Mouse (Mus musculus) C2C12 (cell line): ENCODE measurements around the gene Pard3b. TPM values are rescaled to one million over a fixed set of nuclear protein-coding genes. Genes with fewer than 3 reads are reported as not detected.

Experiments
- H3K27me3 ChIP-seq: one replicate; pipeline ENCODE4 v1.6.1; 2011; ENCODE audit not compliant: control insufficient read depth, insufficient read depth, insufficient read length
- H3K36me3 ChIP-seq: one replicate; pipeline ENCODE4 v1.6.1; 2011; ENCODE audit not compliant: control insufficient read depth, insufficient read depth
- H3K4me3 ChIP-seq: one replicate; pipeline ENCODE4 v1.5.1; 2011; ENCODE audit warnings: mild to moderate bottlenecking, control low read depth; ENCODE audit not compliant: poor library complexity, insufficient read depth, severe bottlenecking
- H3K79me2 ChIP-seq: one replicate; pipeline ENCODE4 v1.6.1; 2011; ENCODE audit not compliant: control insufficient read depth, insufficient read depth
- H3K79me3 ChIP-seq: one replicate; pipeline ENCODE4 v1.6.1; 2011; ENCODE audit warnings: low read depth, control low read depth
- H3ac ChIP-seq: one replicate; pipeline ENCODE3; 2011; ENCODE audit warnings: low read depth; ENCODE audit not compliant: control insufficient read depth, insufficient read length
- CEBPB ChIP-seq: IDR thresholded peaks from one replicate; pipeline ENCODE4 v1.6.1; 2011; ENCODE audit warnings: low read depth, mild to moderate bottlenecking, control low read depth, moderate library complexity
- CTCF ChIP-seq: IDR thresholded peaks from one replicate; pipeline ENCODE4 v1.5.1; 2011; ENCODE audit not compliant: control insufficient read depth, insufficient read depth, insufficient read length
- FOSL1 ChIP-seq: IDR thresholded peaks from one replicate; pipeline ENCODE4 v1.8.0; 2011; ENCODE audit warnings: mild to moderate bottlenecking, low read length; ENCODE audit not compliant: poor library complexity, insufficient read depth, severe bottlenecking
- MAX ChIP-seq: IDR thresholded peaks from one replicate; pipeline ENCODE4 v1.6.1; 2011; ENCODE audit warnings: mild to moderate bottlenecking, control low read depth
- MYOD1 ChIP-seq: IDR thresholded peaks from one replicate; pipeline ENCODE4 v1.6.1; 2011; ENCODE audit warnings: low read depth; ENCODE audit not compliant: control insufficient read depth, insufficient read length
- MYOG ChIP-seq: IDR thresholded peaks from one replicate; pipeline ENCODE4 v1.6.1; 2011; ENCODE audit not compliant: control insufficient read depth, insufficient read length; ENCODE audit errors: extremely low read depth
- USF1 ChIP-seq: IDR thresholded peaks from one replicate; pipeline ENCODE4 v1.6.1; 2011; ENCODE audit warnings: low read depth, mild to moderate bottlenecking, control low read depth, moderate library complexity
- polyA plus RNA-seq: library from polyadenylated mRNA; unstranded; fragments of >200 nt; fragmentation: generic; extraction: Trizol; gene quantifications from one replicate; pipeline ENCODE4 v1.2.1, GENCODE M21; 2012; ENCODE audit warnings: missing spikeins

Gene Pard3b
- polyA plus RNA-seq, 1 experiment, result 0.20 TPM

GRCm38 (mm10) chr1:61771213-61771612 lies 132.6 kb downstream of the Pard3b start:
- H3K79me2 ChIP-seq, result no peaks in the 10 kb centered on the region
- TF ChIP-seq CEBPB, result no peak
- peak; percentile 37 for TF ChIP-seq CTCF
- H3ac ChIP-seq, result no peak overlapping the region
- no peaks in the 10 kb centered on the region for H3K27me3 ChIP-seq
- H3K4me3 ChIP-seq, result no peak overlapping the region
- H3K79me3 ChIP-seq, result no peaks in the 10 kb centered on the region
- H3K36me3 ChIP-seq, result no peaks in the 10 kb centered on the region

- H3K79me2 ChIP-seq, result no peaks in the 10 kb centered on the region
- no peaks in the 10 kb centered on the region for H3K79me3 ChIP-seq
- TF ChIP-seq CEBPB (no peak), FOSL1 (no peak), MYOD1 (no peak), USF1 (no peak), CTCF (no peak), MAX (no peak), MYOG (no peak)
- no peak overlapping the region for H3ac ChIP-seq
- H3K27me3 ChIP-seq, result no peaks in the 10 kb centered on the region
- no peaks in the 10 kb centered on the region for H3K36me3 ChIP-seq
- H3K4me3 ChIP-seq, result no peak overlapping the region
Measured at GRCm38 (mm10) chr1:61778731-61779130, 140.1 kb downstream of the Pard3b start.

GRCm38 (mm10) chr1:61779906-61780305 lies 141.3 kb downstream of the Pard3b start:
- Histone ChIP-seq H3K79me2 (no peaks in the 10 kb centered on the region), H3ac (no peak overlapping the region), H3K4me3 (no peak overlapping the region), H3K27me3 (no peaks in the 10 kb centered on the region), H3K79me3 (no peaks in the 10 kb centered on the region), H3K36me3 (no peaks in the 10 kb centered on the region)
- TF ChIP-seq CTCF (no peak), USF1 (no peak), MAX (no peak), MYOD1 (no peak), CEBPB (no peak)

GRCm38 (mm10) chr1:61796296-61796695 lies 157.7 kb downstream of the Pard3b start:
- H3K27me3 ChIP-seq, result no peaks in the 10 kb centered on the region
- H3K79me3 ChIP-seq, result no peaks in the 10 kb centered on the region
- TF ChIP-seq MYOG (no peak), USF1 (no peak), CTCF (no peak), CEBPB (no peak), MAX (no peak), MYOD1 (no peak), FOSL1 (no peak)
- no peaks in the 10 kb centered on the region for H3K36me3 ChIP-seq
- no peaks in the 10 kb centered on the region for H3K79me2 ChIP-seq
- no peak overlapping the region for H3K4me3 ChIP-seq
- no peak overlapping the region for H3ac ChIP-seq

GRCm38 (mm10) chr1:61820213-61820612 lies 181.6 kb downstream of the Pard3b start:
- TF ChIP-seq MAX (no peak), FOSL1 (no peak), CTCF (no peak), MYOD1 (no peak), USF1 (no peak), MYOG (no peak), CEBPB (no peak)
- no peaks in the 10 kb centered on the region for H3K36me3 ChIP-seq
- H3K79me3 ChIP-seq, result no peaks in the 10 kb centered on the region
- H3K79me2 ChIP-seq, result no peaks in the 10 kb centered on the region
- H3K4me3 ChIP-seq, result no peak overlapping the region
- no peaks in the 10 kb centered on the region for H3K27me3 ChIP-seq
- no peak overlapping the region for H3ac ChIP-seq

- TF ChIP-seq FOSL1 (no peak), CEBPB (no peak), USF1 (no peak), MYOG (no peak), MYOD1 (no peak), CTCF (no peak), MAX (no peak)
- no peak overlapping the region for H3K4me3 ChIP-seq
- no peaks in the 10 kb centered on the region for H3K79me3 ChIP-seq
- no peak overlapping the region for H3ac ChIP-seq
- H3K27me3 ChIP-seq, result no peaks in the 10 kb centered on the region
- H3K36me3 ChIP-seq, result no peaks in the 10 kb centered on the region
- H3K79me2 ChIP-seq, result no peaks in the 10 kb centered on the region
Measured at GRCm38 (mm10) chr1:61825560-61826191, 187.1 kb downstream of the Pard3b start.
